Mouse (Mus musculus) frontal cortex, postnatal 10 days (tissue): ENCODE results near the gene Ajuba.
A peak's percentile ranks its signal among the peaks of the same experiment; 100 is the strongest.

Source experiments
- DNase-seq, 2 experiments: peaks; one replicate each; pipeline ENCODE4 v3.0.0; 2022; ENCODE audit warnings: low spot score in 2 of 2, mixed read lengths in 1 of 2

Ajuba gene

DNA sequence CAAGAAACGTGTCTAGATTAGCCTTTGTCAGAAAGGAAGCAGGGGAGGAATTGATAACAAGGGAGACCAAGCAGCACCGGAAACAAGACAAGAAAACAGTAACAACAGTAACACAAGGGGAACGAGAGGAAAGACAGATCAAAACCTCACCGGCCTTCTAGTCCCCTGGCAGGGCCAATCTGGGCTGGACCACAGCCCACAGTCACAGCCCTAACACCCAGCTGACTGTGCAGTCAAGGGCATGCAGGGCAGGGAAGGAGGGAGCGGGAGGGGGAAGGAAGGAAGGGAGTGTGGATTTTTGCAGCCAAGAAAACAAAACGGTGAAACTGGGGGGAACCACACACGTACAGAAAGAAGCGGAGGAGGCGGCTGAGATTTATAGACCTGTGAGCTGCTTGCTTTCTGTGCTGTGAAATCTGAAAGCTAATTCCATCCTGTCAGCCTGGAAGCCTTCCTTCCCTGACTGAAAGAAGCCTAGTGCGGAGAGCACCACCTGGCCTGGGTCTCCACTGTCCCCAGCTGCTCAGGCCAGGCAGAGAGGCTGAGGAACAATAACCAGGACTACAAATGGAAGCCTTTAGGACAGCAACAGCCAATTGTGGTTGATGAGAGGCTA is 15.1 kb upstream of the Ajuba start:
- DNase-seq, result peak in 1 of 2 experiments; percentile 46

DNA sequence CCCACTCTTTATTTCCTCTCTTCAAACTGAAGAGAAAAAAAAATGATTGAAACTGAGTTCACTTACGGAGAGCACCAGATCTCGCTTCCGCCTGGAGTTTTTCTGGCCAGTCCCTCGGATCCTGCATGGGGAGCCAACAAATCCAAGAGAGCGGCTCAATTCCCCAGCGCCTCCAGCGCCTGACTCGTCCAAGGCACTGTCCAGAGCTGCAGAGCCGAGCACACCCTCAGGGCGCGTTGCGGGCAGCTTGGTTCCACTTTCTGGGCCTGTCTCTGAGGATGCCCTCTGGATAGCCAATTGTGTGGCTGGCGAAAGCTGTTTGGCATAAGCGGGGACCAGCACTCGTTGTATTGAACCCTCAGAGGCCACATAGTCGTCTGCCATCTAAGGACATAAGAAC is 13.7 kb upstream of the Ajuba start:
- DNase-seq, result no peak

DNA sequence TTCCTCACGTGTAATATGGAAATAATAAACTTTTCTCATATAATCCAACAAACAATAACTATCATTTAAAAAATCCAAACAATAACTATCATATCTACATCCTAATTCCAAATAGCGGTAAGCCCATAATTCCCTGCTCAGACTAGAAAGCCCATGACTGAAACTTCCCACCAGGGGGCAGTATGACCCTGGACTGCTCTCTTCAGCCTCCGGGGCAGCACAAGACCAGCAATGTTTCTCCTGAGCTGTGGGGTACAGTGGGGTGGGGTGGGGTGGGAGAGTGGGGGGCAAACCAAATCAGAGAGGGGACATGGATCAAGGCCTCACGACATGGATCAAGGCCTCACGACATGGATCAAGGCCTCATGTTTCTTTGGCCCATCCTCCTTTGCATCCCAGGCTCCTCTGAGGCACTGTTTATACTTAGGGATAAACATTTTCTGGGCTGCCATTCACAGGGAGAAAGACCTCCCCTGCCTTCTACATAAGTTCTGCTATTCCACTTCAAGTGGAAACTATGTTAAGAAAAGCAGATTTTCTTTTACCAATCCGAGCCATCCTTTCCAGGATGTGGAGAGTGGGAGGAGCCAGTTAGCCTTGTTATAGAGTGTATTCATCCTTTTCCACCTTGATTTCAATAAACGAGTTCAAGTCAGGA is 6.5 kb upstream of the Ajuba start:
- DNase-seq, result no peak

DNA sequence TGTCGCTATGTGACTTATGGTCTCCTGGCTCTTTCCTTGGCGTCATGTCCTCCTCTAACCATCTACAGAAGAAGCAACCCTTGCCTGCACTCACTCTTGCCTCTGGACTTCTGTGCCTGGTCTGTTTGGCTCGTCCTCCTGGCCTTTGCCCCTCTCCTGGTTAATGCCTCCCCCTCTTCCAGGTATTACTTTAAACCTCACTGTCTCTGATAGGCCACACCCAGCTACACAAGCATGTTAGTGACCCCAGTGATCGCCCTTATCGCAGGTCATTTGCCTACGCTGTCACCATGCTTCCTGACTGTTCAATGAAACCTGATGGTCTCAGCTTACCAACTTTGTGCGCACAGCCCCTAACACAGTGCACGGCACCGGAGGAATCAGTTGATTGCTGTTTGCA is 5.2 kb upstream of the Ajuba start:
- DNase-seq, result no peak

DNA sequence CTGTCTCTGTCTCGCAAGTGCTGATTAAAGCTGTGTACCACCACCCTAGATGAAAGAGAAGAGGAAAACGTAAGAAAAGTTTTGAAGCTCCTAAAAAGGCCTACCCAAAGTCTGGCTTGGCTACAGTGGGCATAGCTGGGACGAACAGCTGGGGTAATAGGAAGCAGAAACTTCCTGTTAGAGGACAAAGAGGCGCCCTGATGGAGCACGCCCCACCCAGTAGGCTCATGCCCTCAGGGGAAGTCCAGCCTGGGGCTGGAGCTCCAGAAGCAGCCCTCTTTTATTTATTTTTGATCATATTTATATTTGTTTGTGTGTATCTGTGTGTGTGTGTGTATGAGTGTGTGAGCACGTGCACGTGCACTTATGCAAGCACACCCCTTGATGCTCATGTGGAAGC is 2.3 kb upstream of the Ajuba start:
- no peak for DNase-seq

DNA sequence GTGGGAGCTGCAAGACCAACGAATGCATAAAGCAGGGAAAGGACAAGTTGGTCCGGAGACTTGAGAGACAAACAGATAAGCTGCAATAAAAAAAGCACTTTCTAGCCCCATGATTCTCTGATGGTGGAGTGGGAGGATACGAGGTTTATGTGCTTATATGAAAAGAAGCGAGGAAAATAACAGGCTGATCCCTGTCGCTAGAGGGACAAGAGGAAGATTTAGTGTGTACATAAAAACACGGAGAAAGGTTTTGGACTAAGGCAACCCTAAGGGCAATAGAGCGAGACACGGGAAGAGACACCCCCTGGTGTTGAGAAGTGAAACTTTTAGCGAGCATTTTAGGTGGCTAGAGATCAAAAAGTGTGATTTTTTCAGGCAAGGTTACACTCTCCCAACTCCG is 705 bp upstream of the Ajuba start:
- no peak for DNase-seq

DNA sequence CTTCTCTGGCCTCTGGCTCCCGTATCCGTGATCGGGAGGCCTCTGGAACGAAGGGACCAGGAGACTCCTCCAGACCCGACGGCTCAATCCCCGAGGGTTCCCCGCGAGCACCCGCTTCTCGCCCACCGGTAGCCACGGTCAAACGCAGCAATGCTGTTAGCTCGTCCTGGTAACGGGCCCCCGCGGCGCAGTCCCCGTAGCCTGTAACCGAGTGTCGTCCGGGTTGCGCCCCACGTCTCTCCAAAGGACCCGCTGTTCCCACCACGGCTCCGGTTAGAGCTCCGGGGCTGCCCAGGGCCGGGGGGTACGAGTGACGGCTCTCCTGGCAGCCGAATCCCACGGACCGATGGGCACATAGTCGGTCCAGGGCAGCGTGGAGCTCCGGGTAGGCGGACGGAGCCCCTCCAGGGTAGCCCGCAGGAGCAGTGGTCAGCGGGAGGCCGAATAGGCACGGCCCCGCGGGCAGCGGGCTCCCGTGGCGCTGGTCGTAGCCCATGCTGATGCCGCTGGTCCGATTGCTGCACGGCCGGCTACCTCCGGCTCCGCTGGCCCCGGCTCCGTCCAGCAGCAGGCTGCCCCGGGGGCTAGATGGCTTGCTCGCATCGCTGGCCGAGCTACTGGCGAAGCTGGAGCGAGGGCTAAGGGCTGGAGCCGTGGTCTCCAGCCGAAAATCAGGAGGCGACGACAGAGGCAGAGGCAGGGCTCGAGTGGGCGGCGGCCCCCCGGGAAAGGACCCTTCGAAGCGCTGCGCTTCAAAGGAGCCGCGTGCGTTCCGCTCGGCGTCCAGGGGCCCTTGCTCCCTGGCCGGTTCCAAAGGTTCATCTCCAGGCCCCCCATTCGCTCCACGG is 893 bp downstream of the Ajuba start:
- DNase-seq, result no peak

DNA sequence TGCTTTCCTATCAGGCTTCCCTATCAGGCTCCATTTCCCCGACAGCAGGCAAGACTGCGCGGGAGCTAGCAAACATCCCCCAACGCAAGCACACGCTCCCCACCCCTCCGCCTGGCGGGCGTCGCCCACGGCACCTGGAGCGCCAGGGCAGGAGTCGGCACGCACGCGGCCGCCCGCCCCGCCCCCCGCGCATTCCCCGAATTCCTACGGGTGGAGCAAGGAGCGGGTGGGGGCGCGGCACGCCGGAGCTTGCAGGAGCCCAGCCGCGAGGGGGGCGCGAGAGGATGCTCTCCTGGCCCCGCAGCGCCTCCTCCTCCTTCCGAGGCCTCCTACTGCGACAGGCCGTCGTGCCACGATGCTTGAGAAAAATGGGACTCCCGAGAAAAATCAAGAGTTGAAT is 1.7 kb downstream of the Ajuba start:
- DNase-seq, result no peak

DNA sequence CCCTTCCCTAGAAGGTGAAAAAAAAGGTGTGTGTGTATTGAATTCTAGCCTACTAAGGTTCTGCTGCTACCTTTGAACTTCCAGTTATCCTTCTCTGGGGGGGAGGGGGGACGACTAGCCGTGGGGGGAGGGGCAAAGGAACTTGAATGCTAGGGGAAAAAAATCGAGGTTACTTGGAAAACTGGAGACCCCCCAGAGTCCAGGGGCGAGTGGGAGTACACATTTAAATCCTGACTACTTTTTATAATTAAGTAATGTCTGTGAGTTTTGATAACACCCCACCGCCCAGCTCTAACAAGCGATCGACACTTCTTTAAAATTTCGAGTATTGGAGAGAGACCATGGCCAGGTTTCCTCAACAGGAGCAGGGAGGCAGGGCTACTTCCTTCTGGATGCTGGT is 2.3 kb downstream of the Ajuba start:
- DNase-seq, result no peak

DNA sequence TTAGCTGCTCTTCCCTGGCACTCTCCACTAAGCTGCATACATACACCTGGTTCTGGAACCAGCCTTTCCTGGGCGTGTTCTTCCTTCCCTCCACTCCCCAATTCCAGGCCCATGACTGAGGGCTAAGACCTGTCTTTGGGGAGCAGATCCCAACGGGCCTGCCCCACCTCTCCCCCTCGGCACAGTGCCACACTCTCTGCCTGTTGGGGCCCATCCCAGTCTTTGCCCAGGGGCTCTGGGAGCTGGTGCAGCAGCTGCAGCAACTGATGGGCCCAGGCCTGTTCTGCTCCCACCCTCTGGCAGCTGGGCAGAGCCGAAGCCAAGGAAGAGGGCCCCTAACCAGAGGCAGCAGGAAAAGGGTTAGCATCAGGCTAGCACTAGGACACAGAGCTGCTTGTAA is 3.1 kb downstream of the Ajuba start:
- DNase-seq, result no peak

DNA sequence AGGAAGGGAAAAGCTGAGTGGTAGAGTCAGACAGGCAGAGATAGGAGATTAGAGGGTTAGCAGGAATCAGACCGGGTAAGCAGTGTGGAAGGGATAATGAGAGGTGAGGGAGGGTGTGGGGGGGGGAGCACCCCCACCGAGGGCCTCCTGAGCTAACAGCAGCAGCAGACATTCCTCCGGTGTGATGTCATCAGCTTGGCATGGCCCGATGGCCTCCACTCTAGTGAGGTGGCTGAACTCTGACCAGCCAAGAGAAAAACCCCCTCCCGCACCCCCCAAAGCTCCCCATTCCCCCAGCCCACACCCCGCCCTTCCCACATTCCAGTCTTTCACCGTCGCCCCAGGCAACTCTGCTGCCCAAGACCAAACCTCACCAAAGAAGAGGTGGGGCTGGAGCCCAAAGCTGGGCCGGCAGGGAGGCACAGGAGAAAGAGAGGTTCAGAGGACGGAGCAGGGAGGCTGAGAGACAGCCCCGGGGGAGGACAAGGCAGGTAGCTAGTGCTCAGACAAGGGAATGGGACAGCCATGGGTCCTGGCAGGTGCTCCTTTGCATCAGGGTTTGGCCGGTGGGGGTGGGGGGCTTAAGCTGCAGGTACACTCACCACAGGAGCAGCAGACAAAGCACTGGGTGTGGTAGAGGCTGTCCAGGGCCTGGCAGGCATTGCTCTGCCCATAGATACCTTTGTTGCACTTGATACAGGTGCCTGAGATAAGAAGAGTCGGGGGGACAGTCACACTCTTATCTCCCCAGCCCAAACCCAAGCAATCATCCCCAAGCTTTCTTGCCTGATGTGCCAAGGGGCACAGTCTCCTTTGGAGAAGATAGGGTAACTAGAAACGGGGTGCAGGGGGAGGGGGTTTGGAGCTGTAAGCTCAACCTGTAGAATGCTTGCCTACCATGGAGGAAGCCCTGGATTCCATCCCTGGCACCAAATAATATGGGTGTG is 4.3 kb downstream of the Ajuba start:
- no peak for DNase-seq

DNA sequence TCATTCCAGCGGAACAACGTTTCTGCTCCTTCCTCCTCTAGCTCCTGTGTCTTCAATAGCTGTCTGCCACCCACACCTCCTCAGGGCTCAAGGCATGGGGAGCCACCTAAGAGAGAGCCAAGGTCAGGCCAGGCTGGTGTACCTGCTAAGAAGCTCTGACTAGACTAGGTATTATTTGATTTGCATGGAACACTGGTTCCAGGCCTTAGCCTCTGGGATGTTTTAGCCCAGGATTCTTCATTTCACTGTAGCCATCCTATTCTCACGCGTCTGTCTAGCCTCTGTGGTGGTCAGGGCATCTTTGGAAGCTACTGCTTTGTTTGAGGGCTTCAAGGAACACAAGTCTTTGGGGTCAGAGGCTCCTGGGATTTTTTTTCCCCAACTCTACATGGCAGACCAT is 5.2 kb downstream of the Ajuba start:
- DNase-seq, result no peak

DNA sequence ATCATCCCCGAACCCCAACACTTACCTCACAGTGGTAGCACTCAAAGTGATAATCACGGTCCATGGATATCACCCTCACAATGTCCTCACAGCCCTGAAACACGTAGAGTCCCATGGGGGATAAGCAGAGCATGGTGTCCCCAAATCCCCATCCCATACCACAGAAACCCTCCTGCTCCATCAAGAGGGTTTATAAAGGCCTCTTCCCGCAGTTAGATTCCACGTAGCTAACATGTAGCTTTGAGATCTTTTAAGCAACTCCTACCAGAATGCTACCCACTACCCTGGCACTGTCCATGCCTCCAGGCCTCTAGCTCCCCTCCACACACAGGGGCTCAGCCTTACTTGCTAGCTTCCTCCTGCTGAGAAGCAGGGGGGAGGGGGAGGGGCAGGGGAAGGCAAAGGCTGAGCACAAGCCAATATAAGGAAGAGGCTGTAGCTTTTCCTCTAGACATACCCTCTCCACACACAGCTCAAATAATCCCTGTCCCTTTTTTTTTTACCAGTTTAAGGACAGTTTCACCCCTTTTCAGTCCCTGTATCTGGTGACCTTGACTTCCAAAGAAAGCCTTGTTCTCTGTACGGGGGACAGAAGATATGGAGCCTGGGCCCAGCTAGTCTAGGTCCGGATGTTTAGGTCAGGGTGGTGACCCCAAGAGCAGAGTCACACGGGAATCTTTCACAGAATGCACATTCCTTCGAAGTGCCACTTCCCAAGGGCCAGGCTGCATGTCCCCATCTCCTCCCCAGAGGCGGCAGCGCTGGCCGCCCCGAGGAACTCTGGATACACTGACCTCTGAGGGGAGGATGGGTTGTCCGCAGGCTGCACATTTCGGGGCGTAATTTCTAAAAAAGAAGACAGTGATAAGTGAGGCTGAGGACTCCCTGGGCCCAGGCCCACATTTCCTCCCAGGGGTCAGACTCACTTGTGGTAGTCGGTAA is 7.6 kb downstream of the Ajuba start:
- DNase-seq, result no peak

DNA sequence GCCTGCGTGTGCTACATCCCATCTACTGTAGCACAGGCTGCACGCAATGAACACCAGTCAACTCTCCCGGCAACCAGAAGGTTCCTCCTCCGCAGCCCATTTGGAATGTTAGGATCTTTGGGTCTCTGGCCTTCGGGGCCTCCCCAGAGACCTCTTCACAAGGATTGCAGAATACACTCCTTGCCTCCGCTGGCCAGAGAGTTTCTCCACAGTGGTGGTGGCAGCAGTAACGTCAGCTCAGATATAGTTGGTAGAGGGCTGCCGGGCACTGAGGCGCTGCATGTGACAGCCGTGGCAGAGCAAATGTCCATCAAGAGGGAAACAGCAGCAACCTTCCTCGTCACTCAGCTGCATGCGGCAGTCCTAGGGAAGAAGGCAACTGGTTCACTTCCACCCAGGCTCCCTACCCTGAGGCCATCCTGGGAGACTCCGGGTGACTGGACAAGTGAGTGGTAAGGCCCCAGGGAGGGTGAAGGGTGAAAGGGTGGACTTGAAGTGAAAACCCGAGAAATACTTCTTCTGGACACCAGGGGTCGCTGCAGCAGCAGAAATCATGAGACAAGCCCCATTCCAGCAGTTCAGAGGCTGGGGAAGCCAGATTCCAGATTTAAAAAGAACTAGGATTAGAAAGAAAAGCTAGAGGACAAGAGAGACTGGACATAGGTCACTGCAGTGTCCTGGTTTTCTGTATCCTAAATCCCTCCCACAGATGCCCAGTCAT is 8.5 kb downstream of the Ajuba start:
- DNase-seq, result peak in 1 of 2 experiments; percentile 65

DNA sequence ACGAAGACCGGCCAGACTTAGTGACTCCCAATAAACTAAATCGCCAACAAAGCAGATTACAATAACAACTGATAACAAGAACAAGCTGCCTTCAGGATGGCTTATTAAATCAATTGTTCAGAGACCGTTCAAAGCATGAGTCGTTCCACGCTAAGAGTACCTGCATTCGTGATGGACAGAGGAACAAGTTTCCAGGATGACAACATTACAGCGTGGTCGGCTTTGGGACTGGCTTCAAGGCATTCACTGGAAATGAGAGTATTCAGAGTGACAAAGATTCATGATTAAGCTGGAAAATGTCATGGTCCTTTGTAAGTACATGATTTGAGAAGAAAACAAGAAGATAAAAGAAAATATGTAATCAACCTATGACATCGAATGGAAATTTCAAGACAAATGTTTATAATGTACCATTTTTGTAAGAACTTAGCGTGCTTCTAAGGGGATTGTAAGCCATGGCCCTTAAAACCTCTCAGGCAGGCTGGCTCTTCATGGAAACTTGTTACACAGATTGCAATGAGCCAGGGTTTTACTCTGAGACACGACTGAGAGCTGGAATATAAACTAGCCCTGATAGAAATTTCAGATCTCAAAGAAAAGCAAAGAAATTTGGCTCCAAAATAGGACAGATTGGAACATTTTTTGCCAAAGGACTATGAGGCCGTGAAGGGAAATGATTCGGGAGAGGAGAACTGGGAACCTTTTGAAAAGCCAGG is 16.7 kb downstream of the Ajuba start:
- DNase-seq, result no peak

DNA sequence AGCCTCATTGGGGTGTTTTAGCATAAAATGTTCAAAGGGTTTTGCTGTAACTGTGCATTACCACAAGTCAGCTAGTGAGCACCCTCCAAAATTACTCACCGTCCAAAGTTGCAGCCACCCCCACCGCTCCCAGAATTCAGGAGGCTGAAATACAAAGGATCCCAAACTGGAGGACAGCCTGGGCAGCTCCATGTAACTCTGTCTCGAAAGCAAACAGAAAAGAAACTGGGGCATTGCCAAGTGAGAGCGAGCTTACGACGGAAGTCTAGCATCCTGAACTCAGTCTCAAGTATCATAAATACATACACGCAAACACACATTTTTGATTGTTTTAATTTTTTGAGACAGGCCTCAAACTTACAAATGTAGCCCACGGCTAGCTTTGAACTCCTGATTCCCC is 20.0 kb downstream of the Ajuba start:
- DNase-seq, result no peak

DNA sequence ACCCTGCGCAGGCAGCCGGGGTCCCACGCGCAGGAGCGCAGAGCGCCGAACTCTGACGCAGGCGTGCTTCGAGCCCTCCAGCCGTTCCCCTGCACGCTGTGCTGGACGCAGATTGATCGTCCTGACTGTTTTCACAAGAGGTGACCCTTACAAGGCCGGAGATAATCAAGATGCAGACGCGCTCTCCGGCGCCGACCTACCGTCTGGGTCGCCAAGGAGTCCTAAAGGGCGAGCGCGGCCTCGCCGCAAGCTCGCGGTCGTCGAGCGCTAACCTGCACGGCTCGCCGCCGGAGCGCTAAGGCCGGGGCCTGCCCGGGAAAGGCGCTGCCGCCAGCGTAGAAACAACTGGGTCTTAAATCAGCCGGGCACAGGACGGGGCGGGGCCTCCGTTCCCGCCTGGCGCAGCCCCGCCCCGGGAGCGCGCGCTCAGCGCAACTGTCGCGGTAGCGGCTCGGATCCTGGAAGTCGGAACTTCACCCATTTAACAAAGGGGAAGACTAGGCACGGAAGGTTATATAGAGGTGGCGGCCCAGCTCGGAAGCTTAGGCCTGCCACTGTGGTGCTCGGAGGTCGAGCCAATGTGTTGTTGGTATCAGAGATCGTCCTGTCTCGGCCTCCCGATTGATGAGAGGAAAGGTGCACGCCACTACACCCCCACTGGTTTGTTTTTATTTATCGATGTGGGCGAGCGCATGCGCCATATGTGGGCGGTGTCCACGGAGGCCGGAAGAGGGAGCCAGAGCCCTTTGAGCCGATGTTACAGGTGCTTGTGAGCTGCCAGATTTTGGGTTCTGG is 23.2 kb downstream of the Ajuba start, which contains the start of gene Haus4:
TSS of gene Haus4 (minus strand) at position 642 of the 795 bp plus-strand sequence.
- DNase-seq, result peak; percentile 52 to 70

DNA sequence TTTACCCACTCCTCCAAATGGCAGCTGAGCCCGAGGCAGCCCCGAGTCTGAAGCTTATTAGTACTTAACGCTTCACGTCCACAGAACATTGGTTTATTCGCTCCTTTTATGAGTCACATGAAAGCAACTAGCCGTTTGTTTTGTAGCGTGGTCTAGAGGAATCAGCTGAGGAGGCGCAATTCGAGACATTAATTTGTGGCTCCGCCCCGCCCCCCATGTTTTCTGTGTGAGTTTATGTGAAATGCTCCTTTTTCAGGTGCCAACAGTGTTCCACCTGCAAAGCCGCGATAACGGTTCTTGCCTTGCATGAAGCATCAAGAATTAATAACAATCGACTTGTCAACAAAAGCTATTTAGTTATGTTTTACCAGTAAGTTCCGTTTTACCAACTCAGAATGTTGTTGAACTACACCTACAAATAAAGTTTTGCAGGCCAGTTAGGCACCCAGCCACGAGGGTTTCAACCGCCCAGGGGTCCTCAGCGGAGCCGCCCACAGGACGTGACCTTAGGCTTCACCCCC is 23.8 kb downstream of the Ajuba start:
- no peak for DNase-seq
